Mouse (Mus musculus): ENCODE measurements around the gene Ptdss2.

DNA sequence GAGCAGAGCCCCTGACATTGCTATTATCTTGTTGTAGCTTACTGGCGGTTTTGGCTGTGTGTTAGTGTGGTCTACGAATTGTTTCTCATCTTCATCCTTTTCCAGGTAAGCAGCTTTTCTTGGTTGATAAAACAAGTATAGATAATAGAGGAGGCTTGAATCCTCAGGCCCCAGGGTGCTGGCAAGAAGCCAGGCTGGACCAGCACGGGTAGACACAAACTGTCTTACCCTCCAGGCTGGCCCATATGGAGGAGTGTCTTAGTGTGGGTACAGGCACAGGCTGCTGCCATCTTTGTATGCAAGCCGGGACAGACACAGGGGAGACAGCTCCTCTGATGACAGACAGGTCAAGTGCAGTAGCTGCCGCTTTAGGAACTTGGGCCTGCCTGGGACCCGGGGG is 24.9 kb downstream of the Ptdss2 start:
- TF ChIP-seq CTCF (IDR thresholded peaks at IDR 0.05; ENCODE audit: borderline replicate concordance, insufficient read depth, low read length), result no peak
- no peak for TF ChIP-seq POLR2A (IDR thresholded peaks at IDR 0.05; ENCODE audit: low read depth, low read length)
